Mouse (Mus musculus) embryonic facial prominence, embryonic 15.5 days (tissue): Measurements from ENCODE around the gene Sulf2. TPM values are rescaled to one million over a fixed set of nuclear protein-coding genes. Genes with fewer than 3 reads are reported as not detected.
A peak's percentile ranks its signal among the peaks of the same experiment; 100 is the strongest.

Experiments
- ATAC-seq: fragments of 200-750 bp; cut with Nextera tagmentation; 2 replicates; pipeline ENCODE4 v1.8.0; 2017; ENCODE audit warnings: low read depth, moderate TSS enrichment; ENCODE audit not compliant: insufficient number of reproducible peaks, low FRiP score, low TSS enrichment
- H3K27ac ChIP-seq: fragments of 300-500 bp; sonication (generic); replicated peaks from 2 replicates; pipeline ENCODE4 v1.5.1; 2015; ENCODE audit warnings: mild to moderate bottlenecking, inconsistent platforms
- H3K27me3 ChIP-seq: fragments of 300-500 bp; sonication (generic); 2 replicates; pipeline ENCODE4 v1.6.1; 2015; ENCODE audit warnings: inconsistent platforms
- H3K36me3 ChIP-seq: fragments of 300-500 bp; sonication (generic); 2 replicates; pipeline ENCODE4 v1.6.1; 2015; ENCODE audit warnings: mild to moderate bottlenecking, inconsistent platforms
- H3K4me1 ChIP-seq: fragments of 300-500 bp; sonication (generic); 2 replicates; pipeline ENCODE4 v1.6.1; 2015; ENCODE audit warnings: inconsistent platforms
- H3K4me2 ChIP-seq: fragments of 300-500 bp; sonication (generic); replicated peaks from 2 replicates; pipeline ENCODE4 v1.6.1; 2015; ENCODE audit warnings: mild to moderate bottlenecking, inconsistent platforms
- H3K4me3 ChIP-seq: fragments of 300-500 bp; sonication (generic); replicated peaks from 2 replicates; pipeline ENCODE4 v1.5.1; 2015; ENCODE audit warnings: mild to moderate bottlenecking, inconsistent platforms
- H3K9ac ChIP-seq: fragments of 300-500 bp; sonication (generic); 2 replicates; pipeline ENCODE4 v1.6.1; 2015; ENCODE audit warnings: inconsistent platforms
- H3K9me3 ChIP-seq: fragments of 300-500 bp; sonication (generic); replicated peaks from 2 replicates; pipeline ENCODE4 v1.6.1; 2016; ENCODE audit warnings: inconsistent platforms
- WGBS: fragments of 180-500 bp; shearing (Covaris S2); methylation state at CpG from one replicate; pipeline ENCODE4 v1.1.7; 2015; 5-methylcytosine and 5-hydroxymethylcytosine counted together
- polyA plus RNA-seq: library from polyadenylated mRNA; unstranded; fragments of >200 nt; fragmentation: Nextera tagmentation; extraction: Ambion mirVana; gene quantifications from 2 replicates; pipeline ENCODE4 v1.2.1, GENCODE M21; 2015

The Sulf2 gene
- polyA plus RNA-seq, 1 experiment from 2014 or later: 138 TPM

- Histone ChIP-seq H3K36me3 (no peaks in the 10 kb centered on the region), H3K4me1 (peaks cover 88% of the 10 kb centered on the region), H3K9me3 (no peaks in the 10 kb centered on the region), H3K9ac (no peak overlapping the region), H3K27me3 (no peaks in the 10 kb centered on the region), H3K27ac (peak overlapping the region; percentile 82), H3K4me3 (no peak overlapping the region), H3K4me2 (no peak overlapping the region)
- no peak for ATAC-seq
- WGBS: 58% methylated on average over 10 of the region's 10 CpGs
Observed at GRCm38 (mm10) chr2:166147930-166148651, 7.4 kb downstream of the Sulf2 start.

- no peak for ATAC-seq
- WGBS: 91% methylated on average over 7 of the region's 7 CpGs
- no peaks in the 10 kb centered on the region for H3K36me3 ChIP-seq
- H3K4me1 ChIP-seq: peaks cover 81% of the 10 kb centered on the region
- H3K4me3 ChIP-seq: no peak overlapping the region
- H3K9ac ChIP-seq: no peak overlapping the region
- no peak overlapping the region for H3K27ac ChIP-seq
- no peaks in the 10 kb centered on the region for H3K27me3 ChIP-seq
- no peak overlapping the region for H3K4me2 ChIP-seq
- H3K9me3 ChIP-seq: no peaks in the 10 kb centered on the region
Observed at GRCm38 (mm10) chr2:166146446-166146845, 9.0 kb downstream of the Sulf2 start.

- no peak for ATAC-seq
- no peaks in the 10 kb centered on the region for H3K36me3 ChIP-seq
- no peaks in the 10 kb centered on the region for H3K9me3 ChIP-seq
- H3K4me1 ChIP-seq: peaks cover 67% of the 10 kb centered on the region
- H3K27ac ChIP-seq: no peak overlapping the region
- H3K4me2 ChIP-seq: no peak overlapping the region
- H3K27me3 ChIP-seq: no peaks in the 10 kb centered on the region
- WGBS: 81% methylated on average over 8 of the region's 8 CpGs
- no peak overlapping the region for H3K9ac ChIP-seq
- H3K4me3 ChIP-seq: no peak overlapping the region
Observed at GRCm38 (mm10) chr2:166145031-166145430, 10.4 kb downstream of the Sulf2 start.

GRCm38 (mm10) chr2:166143871-166144270 lies 11.6 kb downstream of the Sulf2 start:
- H3K4me3 ChIP-seq: no peak overlapping the region
- ATAC-seq: peak; percentile 18; the same call in 1 of the 2 replicates
- WGBS: 76% methylated on average over 5 of the region's 5 CpGs
- peaks cover 55% of the 10 kb centered on the region for H3K4me1 ChIP-seq
- no peak overlapping the region for H3K9ac ChIP-seq
- H3K4me2 ChIP-seq: no peak overlapping the region
- 0 out of 2 replicates have a peak overlapping the region, but pooled peaks have one; percentile 13 for H3K27ac ChIP-seq
- H3K9me3 ChIP-seq: no peaks in the 10 kb centered on the region
- H3K27me3 ChIP-seq: no peaks in the 10 kb centered on the region
- 0 out of 2 replicates have a peak, but pooled peaks cover 6% of the 10 kb centered on the region for H3K36me3 ChIP-seq

GRCm38 (mm10) chr2:166142561-166143112 lies 12.8 kb downstream of the Sulf2 start:
- H3K9me3 ChIP-seq: no peaks in the 10 kb centered on the region
- H3K27me3 ChIP-seq: no peaks in the 10 kb centered on the region
- H3K27ac ChIP-seq: peak overlapping the region; percentile 71
- ATAC-seq: peak; percentile 26; the same call in 1 of the 2 replicates
- no peak overlapping the region for H3K9ac ChIP-seq
- 27% methylated on average over 19 of the region's 19 CpGs for WGBS
- H3K4me3 ChIP-seq: no peak overlapping the region
- 0 out of 2 replicates have a peak, but pooled peaks cover 6% of the 10 kb centered on the region for H3K36me3 ChIP-seq
- H3K4me2 ChIP-seq: no peak overlapping the region; the same call in 1 of the 2 replicates
- H3K4me1 ChIP-seq: peaks cover 43% of the 10 kb centered on the region

GRCm38 (mm10) chr2:166141910-166142309 lies 13.6 kb downstream of the Sulf2 start:
- Histone ChIP-seq H3K27ac (peak overlapping the region; percentile 29; the same call in 1 of the 2 replicates), H3K9me3 (no peaks in the 10 kb centered on the region), H3K4me1 (peaks cover 37% of the 10 kb centered on the region), H3K36me3 (0 out of 2 replicates have a peak, but pooled peaks cover 6% of the 10 kb centered on the region), H3K9ac (no peak overlapping the region), H3K27me3 (no peaks in the 10 kb centered on the region), H3K4me3 (no peak overlapping the region), H3K4me2 (no peak overlapping the region)
- no peak for ATAC-seq
- 63% methylated on average over 1 of the region's 1 CpGs for WGBS

GRCm38 (mm10) chr2:166141039-166141438 lies 14.4 kb downstream of the Sulf2 start:
- peaks cover 37% of the 10 kb centered on the region for H3K4me1 ChIP-seq
- no peaks in the 10 kb centered on the region for H3K27me3 ChIP-seq
- H3K9me3 ChIP-seq: no peaks in the 10 kb centered on the region
- H3K9ac ChIP-seq: no peak overlapping the region
- H3K36me3 ChIP-seq: 0 out of 2 replicates have a peak, but pooled peaks cover 6% of the 10 kb centered on the region
- no peak overlapping the region for H3K4me3 ChIP-seq
- 91% methylated on average over 6 of the region's 6 CpGs for WGBS
- H3K27ac ChIP-seq: no peak overlapping the region
- no peak overlapping the region for H3K4me2 ChIP-seq
- no peak for ATAC-seq

GRCm38 (mm10) chr2:166140427-166140826 lies 15.0 kb downstream of the Sulf2 start:
- H3K4me3 ChIP-seq: no peak overlapping the region
- H3K27me3 ChIP-seq: no peaks in the 10 kb centered on the region
- H3K9me3 ChIP-seq: no peaks in the 10 kb centered on the region
- ATAC-seq: no peak
- no peak overlapping the region for H3K9ac ChIP-seq
- H3K4me2 ChIP-seq: no peak overlapping the region
- no peak overlapping the region for H3K27ac ChIP-seq
- 0 out of 2 replicates have a peak, but pooled peaks cover 6% of the 10 kb centered on the region for H3K36me3 ChIP-seq
- WGBS: 81% methylated on average over 9 of the region's 9 CpGs
- peaks cover 42% of the 10 kb centered on the region for H3K4me1 ChIP-seq

GRCm38 (mm10) chr2:166138308-166138707 lies 17.2 kb downstream of the Sulf2 start:
- WGBS: 40% methylated on average over 1 of the region's 1 CpGs
- Histone ChIP-seq H3K9me3 (no peaks in the 10 kb centered on the region), H3K36me3 (0 out of 2 replicates have a peak, but pooled peaks cover 6% of the 10 kb centered on the region), H3K27me3 (no peaks in the 10 kb centered on the region), H3K27ac (no peak overlapping the region), H3K9ac (no peak overlapping the region), H3K4me1 (peaks cover 26% of the 10 kb centered on the region), H3K4me2 (no peak overlapping the region), H3K4me3 (no peak overlapping the region)
- ATAC-seq: no peak

GRCm38 (mm10) chr2:166137467-166137866 lies 18.0 kb downstream of the Sulf2 start:
- no peaks in the 10 kb centered on the region for H3K9me3 ChIP-seq
- no peak overlapping the region for H3K4me3 ChIP-seq
- H3K27ac ChIP-seq: no peak overlapping the region
- no peak for ATAC-seq
- peaks cover 18% of the 10 kb centered on the region for H3K4me1 ChIP-seq
- 0 out of 2 replicates have a peak, but pooled peaks cover 10% of the 10 kb centered on the region for H3K36me3 ChIP-seq
- WGBS: 81% methylated on average over 4 of the region's 4 CpGs
- H3K9ac ChIP-seq: no peak overlapping the region
- no peaks in the 10 kb centered on the region for H3K27me3 ChIP-seq
- no peak overlapping the region for H3K4me2 ChIP-seq

- peaks cover 15% of the 10 kb centered on the region; the same call in 1 of the 2 replicates for H3K4me1 ChIP-seq
- ATAC-seq: no peak
- H3K27ac ChIP-seq: no peak overlapping the region
- H3K4me3 ChIP-seq: no peak overlapping the region
- peaks cover 23% of the 10 kb centered on the region for H3K36me3 ChIP-seq
- no peaks in the 10 kb centered on the region for H3K27me3 ChIP-seq
- H3K9ac ChIP-seq: no peak overlapping the region
- WGBS: 35% methylated on average over 16 of the region's 16 CpGs
- H3K9me3 ChIP-seq: no peaks in the 10 kb centered on the region
- H3K4me2 ChIP-seq: no peak overlapping the region
Observed at GRCm38 (mm10) chr2:166135711-166136485, 19.6 kb downstream of the Sulf2 start.
